Comparison of ENCODE assay signal across 31 mouse cellular contexts in genomic region chr8:54121942-54122341, GRCm38 (mm10). TPM values are rescaled to one million over a fixed set of nuclear protein-coding genes. Genes with fewer than 3 reads are reported as not detected.
A peak's percentile ranks its signal among the peaks of the same experiment; 100 is the strongest.
DNase-seq lines count a peak whose midpoint lies in the region; ATAC-seq and TF ChIP-seq lines count a peak whose summit lies in the region.
"Had no signal": no experiment of that assay in that cellular context is flagged by ENCODE, and none has a peak within 500 bp of the region (broad histone marks: within the 10 kb centered on the region; RNA-seq: fewer than 3 reads in every experiment).

No protein-coding gene starts in this region.

- H3K9ac ChIP-seq in liver, adult 2 months (ENCODE audit: low read depth, low read length): no peak overlapping the region
- H3K9ac ChIP-seq: embryonic facial prominence, embryonic 15.5 days; forebrain, embryonic 13.5 days; heart, embryonic 15.5 days; hindbrain, embryonic 14.5 days; midbrain, embryonic 13.5 days; neural tube, embryonic 15.5 days; stomach, embryonic 15.5 days had no signal

- no peaks in the 10 kb centered on the region for H3K79me2 ChIP-seq in liver, adult 2 months (ENCODE audit: control insufficient read depth, insufficient read depth, low read length)
- H3K79me2 ChIP-seq in myocyte (ENCODE audit: control insufficient read depth, insufficient read depth): peaks cover 48% of the 10 kb centered on the region

- peak; percentile 78 for ATAC-seq in Patski
- ATAC-seq: forebrain, embryonic 13.5 days; midbrain, embryonic 13.5 days had no signal

- no peak for TF ChIP-seq POLR2A in liver, adult 2 months (IDR thresholded peaks at IDR 0.05; ENCODE audit: extremely low read depth, insufficient read depth, low read length)
- no peak for TF ChIP-seq POLR2A in myocyte (IDR thresholded peaks at IDR 0.05; ENCODE audit: insufficient read length, low read depth)

- POLR2A ChIA-PET in Patski (lab: Charles Lee): no interaction called here

- CTCF ChIA-PET in Patski (lab: Charles Lee): no interaction called here

- in situ Hi-C loops in Patski (cut with MboI; ENCODE audit: low pct_unique_long_range_greater_than_20kb): no loop called here

- no peak for TF ChIP-seq CTCF in liver, adult 2 months (IDR thresholded peaks at IDR 0.05; ENCODE audit: low read depth, low read length)
- TF ChIP-seq CTCF in Patski (IDR thresholded peaks at IDR 0.05): no peak

- no peaks in the 10 kb centered on the region for H3K36me3 ChIP-seq in liver, adult 2 months (ENCODE audit: control insufficient read depth, insufficient read depth, low read length)
- H3K36me3 ChIP-seq in myocyte (ENCODE audit: control insufficient read depth, insufficient read depth): no peaks in the 10 kb centered on the region
- H3K36me3 ChIP-seq: embryonic facial prominence, embryonic 10.5 days; embryonic facial prominence, embryonic 15.5 days; G1E; heart, embryonic 10.5 days; heart, embryonic 15.5 days; midbrain, embryonic 13.5 days; neural tube, embryonic 15.5 days; stomach, embryonic 15.5 days had no signal

- H3K4me3 ChIP-seq in liver, adult 2 months (ENCODE audit: insufficient read depth, low read depth, low read length): no peak overlapping the region
- H3K4me3 ChIP-seq in myocyte: no peak overlapping the region
- H3K4me3 ChIP-seq: embryonic facial prominence, embryonic 10.5 days; embryonic facial prominence, embryonic 15.5 days; forebrain, embryonic 13.5 days; heart, embryonic 10.5 days; heart, embryonic 15.5 days; layer of hippocampus, adult 2 months; midbrain, embryonic 13.5 days; neural tube, embryonic 15.5 days; stomach, embryonic 15.5 days had no signal

- H3K27me3 ChIP-seq in liver, adult 2 months (ENCODE audit: control insufficient read depth, insufficient read depth, low read length): no peaks in the 10 kb centered on the region
- H3K27me3 ChIP-seq in Patski (no peaks in the 10 kb centered on the region), myocyte (ENCODE audit: control insufficient read depth, insufficient read depth, insufficient read length) (no peaks in the 10 kb centered on the region)
- H3K27me3 ChIP-seq: embryonic facial prominence, embryonic 15.5 days; forebrain, embryonic 13.5 days; heart, embryonic 15.5 days; midbrain, embryonic 13.5 days; neural tube, embryonic 15.5 days; stomach, embryonic 15.5 days had no signal

- H3K4me2 ChIP-seq in myocyte (ENCODE audit: low read depth): no peak overlapping the region
- H3K4me2 ChIP-seq: embryonic facial prominence, embryonic 15.5 days; forebrain, embryonic 13.5 days; heart, embryonic 15.5 days; hindbrain, embryonic 14.5 days; liver, embryonic 11.5 days; midbrain, embryonic 13.5 days; neural tube, embryonic 15.5 days; stomach, embryonic 15.5 days had no signal

- no peak overlapping the region for H3ac ChIP-seq in myocyte (ENCODE audit: control insufficient read depth, insufficient read length)

- peak; percentile 31 for DNase-seq in liver, adult 2 months (ENCODE audit: extremely low read depth, low read depth, low spot score)
- no peak for DNase-seq in liver
- no peak for DNase-seq in Patski (ENCODE audit: low read depth, low spot score)
- DNase-seq in adrenal gland, postnatal 25 days: peak; percentile 16
- DNase-seq in frontal cortex, postnatal 14 days (ENCODE audit: low spot score in 2 of 2): no peak
- DNase-seq in left cerebral cortex, adult 8-10 months (ENCODE audit: low spot score in 2 of 2): no peak
- DNase-seq in ovary, postnatal 14 days (ENCODE audit: low spot score): no peak
- DNase-seq: B cell, adult 2 months; cerebellum, adult 2 months; cerebellum, postnatal 14 days; gastrocnemius, postnatal 25 days; heart, adult 11 months; heart, postnatal 36 days; kidney, adult 2 months; kidney, postnatal 36 days; lung, postnatal 36 days; right cerebral cortex, postnatal 25 days; thymus, postnatal 14 days had no signal

- 50% methylated on average over 3 of the region's 3 CpGs for WGBS in liver, adult 2 months

- no peaks in the 10 kb centered on the region; the same call in 1 of the 2 replicates for H3K4me1 ChIP-seq in liver, adult 2 months (ENCODE audit: control insufficient read depth, insufficient read depth, low read length)
- H3K4me1 ChIP-seq: embryonic facial prominence, embryonic 10.5 days; embryonic facial prominence, embryonic 15.5 days; forebrain, embryonic 13.5 days; midbrain, embryonic 13.5 days; neural tube, embryonic 15.5 days; stomach, embryonic 15.5 days had no signal

- no peak overlapping the region for H3K27ac ChIP-seq in liver, adult 2 months (replicated peaks; ENCODE audit: insufficient read depth, low read depth, low read length)
- H3K27ac ChIP-seq: embryonic facial prominence, embryonic 10.5 days; embryonic facial prominence, embryonic 15.5 days; forebrain, embryonic 13.5 days; heart, embryonic 10.5 days; heart, embryonic 15.5 days; hindbrain, embryonic 14.5 days; layer of hippocampus, adult 2 months; midbrain, embryonic 13.5 days; neural tube, embryonic 15.5 days; stomach, embryonic 15.5 days had no signal

TF ChIP-seq in myocyte, 11 proteins besides CTCF, POLR2A, EP300 and RAD21:
- TF ChIP-seq USF1 (IDR thresholded peaks at IDR 0.05; ENCODE audit: low read depth) (peak; percentile 4), E2F4 (IDR thresholded peaks at IDR 0.05; ENCODE audit: insufficient read depth) (no peak)
TF ChIP-seq in myocyte: peak in this region for 1.

RNA-seq across cellular contexts. Expression of gene Vegfc, which starts 44.5 kb away (rescaled TPM):
- total RNA-seq in liver, adult 2 months (2014; rRNA removed): 2.5 and 2.6 TPM in 2 replicates
- 1.1 and 1.2 TPM in 2 replicates for polyA plus RNA-seq in liver, adult 2 months (2012; rRNA removed)
- 8.2 TPM for polyA plus RNA-seq in Patski (2021)
- 8.8 and 13.6 TPM in 2 replicates for total RNA-seq in adrenal gland, postnatal 25 days (2021)
- polyA plus RNA-seq in myocyte (2012; fragmentation: generic; extraction: Trizol): 7.8 TPM
- total RNA-seq in left cerebral cortex, adult 8-10 months (2022): 1 to 10 TPM; 3.3 to 3.6 (median 3.4) TPM
- polyA plus RNA-seq: G1E had no signal

Comparison
In these comparisons a context has a peak if more than half of its experiments do, and no peak if none do; other contexts are left out.
1. DNase-seq: peak in liver, adult 2 months (single experiment) and adrenal gland, postnatal 25 days (single experiment); none in liver (single experiment), Patski (single experiment), frontal cortex, postnatal 14 days (0 of 2), left cerebral cortex, adult 8-10 months (0 of 2) and ovary, postnatal 14 days (single experiment).